Mouse (Mus musculus): ENCODE measurements around the gene Adam23. TPM values are rescaled to one million over a fixed set of nuclear protein-coding genes. Genes with fewer than 3 reads are reported as not detected.

Gene Adam23
- 8.7 and 9.3 TPM in 2 replicates for polyA plus RNA-seq (2014; fragmentation: Nextera tagmentation; extraction: Ambion mirVana)

- peak within 1 kb of the TSS; percentile 73 for H3K4me3 ChIP-seq (ENCODE audit: low read depth, low read length)
- ATAC-seq (ENCODE audit: low read depth) (peak; percentile 80), DNase-seq (ENCODE audit: low spot score) (peak; percentile 47)
- no peaks in the 10 kb centered on the region for H3K4me1 ChIP-seq (ENCODE audit: control insufficient read depth, insufficient read depth, low read length)
- H3K27me3 ChIP-seq (replicated peaks; ENCODE audit: control insufficient read depth, insufficient read depth, low read length) = peaks cover 11% of the 10 kb centered on the region; the same call in 1 of the 2 replicates
- WGBS = 0% methylated on average over 11 of the region's 41 CpGs
- H3K9ac ChIP-seq (ENCODE audit: low read depth, low read length) = peak within 1 kb of the TSS; percentile 72
- H3K4me2 ChIP-seq (ENCODE audit: low read depth, low read length) = peak within 1 kb of the TSS; percentile 98
- no peaks in the 10 kb centered on the region for H3K36me3 ChIP-seq (ENCODE audit: control insufficient read depth, insufficient read depth, low read length)
- no peaks in the 10 kb centered on the region for H3K9me3 ChIP-seq (ENCODE audit: control insufficient read depth, low read length)
- H3K27ac ChIP-seq (replicated peaks; ENCODE audit: low read depth, low read length) = no peak within 1 kb of the TSS
These were observed at the start of gene Adam23 for GRCm38 (mm10) chr1:63445656-63446046. Adam23 (plus strand) TSS chr1:63445891.

GRCm38 (mm10) chr1:63401130-63401529, 44.6 kb upstream of the Adam23 start:
- Histone ChIP-seq H3K4me3 (ENCODE audit: low read depth, low read length) (no peak overlapping the region), H3K36me3 (ENCODE audit: control insufficient read depth, insufficient read depth, low read length) (no peaks in the 10 kb centered on the region), H3K4me2 (ENCODE audit: low read depth, low read length) (no peak overlapping the region), H3K27ac (replicated peaks; ENCODE audit: low read depth, low read length) (no peak overlapping the region), H3K27me3 (replicated peaks; ENCODE audit: control insufficient read depth, insufficient read depth, low read length) (no peaks in the 10 kb centered on the region), H3K4me1 (ENCODE audit: control insufficient read depth, insufficient read depth, low read length) (no peaks in the 10 kb centered on the region), H3K9ac (ENCODE audit: low read depth, low read length) (no peak overlapping the region), H3K9me3 (ENCODE audit: control insufficient read depth, low read length) (no peaks in the 10 kb centered on the region)
- no peak for ATAC-seq (ENCODE audit: low read depth)
- DNase-seq (ENCODE audit: low spot score) = no peak
- 68% methylated on average over 5 of the region's 5 CpGs for WGBS

GRCm38 (mm10) chr1:63403601-63404000, 42.1 kb upstream of the Adam23 start:
- H3K27me3 ChIP-seq (replicated peaks; ENCODE audit: control insufficient read depth, insufficient read depth, low read length) = no peaks in the 10 kb centered on the region
- WGBS = 53% methylated on average over 4 of the region's 4 CpGs
- H3K9me3 ChIP-seq (ENCODE audit: control insufficient read depth, low read length) = no peaks in the 10 kb centered on the region
- no peaks in the 10 kb centered on the region for H3K4me1 ChIP-seq (ENCODE audit: control insufficient read depth, insufficient read depth, low read length)
- ATAC-seq (ENCODE audit: low read depth) (no peak), DNase-seq (ENCODE audit: low spot score) (no peak)
- H3K9ac ChIP-seq (ENCODE audit: low read depth, low read length) = no peak overlapping the region
- no peak overlapping the region for H3K4me2 ChIP-seq (ENCODE audit: low read depth, low read length)
- H3K4me3 ChIP-seq (ENCODE audit: low read depth, low read length) = no peak overlapping the region
- no peaks in the 10 kb centered on the region for H3K36me3 ChIP-seq (ENCODE audit: control insufficient read depth, insufficient read depth, low read length)
- H3K27ac ChIP-seq (replicated peaks; ENCODE audit: low read depth, low read length) = no peak overlapping the region

- H3K36me3 ChIP-seq (ENCODE audit: control insufficient read depth, insufficient read depth, low read length) = no peaks in the 10 kb centered on the region
- no peaks in the 10 kb centered on the region for H3K4me1 ChIP-seq (ENCODE audit: control insufficient read depth, insufficient read depth, low read length)
- WGBS = 81% methylated on average over 6 of the region's 6 CpGs
- H3K4me2 ChIP-seq (ENCODE audit: low read depth, low read length) = no peak overlapping the region
- no peak overlapping the region for H3K4me3 ChIP-seq (ENCODE audit: low read depth, low read length)
- no peak overlapping the region for H3K27ac ChIP-seq (replicated peaks; ENCODE audit: low read depth, low read length)
- ATAC-seq (ENCODE audit: low read depth) (no peak), DNase-seq (ENCODE audit: low spot score) (no peak)
- no peaks in the 10 kb centered on the region for H3K9me3 ChIP-seq (ENCODE audit: control insufficient read depth, low read length)
- H3K27me3 ChIP-seq (replicated peaks; ENCODE audit: control insufficient read depth, insufficient read depth, low read length) = no peaks in the 10 kb centered on the region
- no peak overlapping the region for H3K9ac ChIP-seq (ENCODE audit: low read depth, low read length)
These were observed 37.3 kb upstream of the Adam23 start for GRCm38 (mm10) chr1:63408344-63408743.

- Histone ChIP-seq H3K36me3 (ENCODE audit: control insufficient read depth, insufficient read depth, low read length) (no peaks in the 10 kb centered on the region), H3K9me3 (ENCODE audit: control insufficient read depth, low read length) (no peaks in the 10 kb centered on the region), H3K4me2 (ENCODE audit: low read depth, low read length) (no peak overlapping the region), H3K4me3 (ENCODE audit: low read depth, low read length) (no peak overlapping the region), H3K4me1 (ENCODE audit: control insufficient read depth, insufficient read depth, low read length) (no peaks in the 10 kb centered on the region), H3K9ac (ENCODE audit: low read depth, low read length) (no peak overlapping the region), H3K27me3 (replicated peaks; ENCODE audit: control insufficient read depth, insufficient read depth, low read length) (no peaks in the 10 kb centered on the region), H3K27ac (replicated peaks; ENCODE audit: low read depth, low read length) (no peak overlapping the region)
- DNase-seq (ENCODE audit: low spot score) (no peak), ATAC-seq (ENCODE audit: low read depth) (no peak)
- WGBS = 87% methylated on average over 8 of the region's 8 CpGs
These were observed 27.2 kb upstream of the Adam23 start for GRCm38 (mm10) chr1:63418491-63418890.

GRCm38 (mm10) chr1:63430668-63431067, 15.0 kb upstream of the Adam23 start:
- H3K27ac ChIP-seq (replicated peaks; ENCODE audit: low read depth, low read length) = no peak overlapping the region
- DNase-seq (ENCODE audit: low spot score) (no peak), ATAC-seq (ENCODE audit: low read depth) (no peak)
- H3K9ac ChIP-seq (ENCODE audit: low read depth, low read length) = no peak overlapping the region
- H3K4me2 ChIP-seq (ENCODE audit: low read depth, low read length) = no peak overlapping the region
- H3K36me3 ChIP-seq (ENCODE audit: control insufficient read depth, insufficient read depth, low read length) = no peaks in the 10 kb centered on the region
- no peak overlapping the region for H3K4me3 ChIP-seq (ENCODE audit: low read depth, low read length)
- no peaks in the 10 kb centered on the region for H3K4me1 ChIP-seq (ENCODE audit: control insufficient read depth, insufficient read depth, low read length)
- H3K9me3 ChIP-seq (ENCODE audit: control insufficient read depth, low read length) = no peaks in the 10 kb centered on the region
- WGBS = 80% methylated on average over 6 of the region's 6 CpGs
- no peaks in the 10 kb centered on the region for H3K27me3 ChIP-seq (replicated peaks; ENCODE audit: control insufficient read depth, insufficient read depth, low read length)

- H3K4me1 ChIP-seq (ENCODE audit: control insufficient read depth, insufficient read depth, low read length) = no peaks in the 10 kb centered on the region
- H3K4me3 ChIP-seq (ENCODE audit: low read depth, low read length) = no peak overlapping the region
- H3K27ac ChIP-seq (replicated peaks; ENCODE audit: low read depth, low read length) = no peak overlapping the region
- H3K27me3 ChIP-seq (replicated peaks; ENCODE audit: control insufficient read depth, insufficient read depth, low read length) = no peaks in the 10 kb centered on the region
- no peak for DNase-seq (ENCODE audit: low spot score)
- ATAC-seq (ENCODE audit: low read depth) = no peak
- no peaks in the 10 kb centered on the region for H3K36me3 ChIP-seq (ENCODE audit: control insufficient read depth, insufficient read depth, low read length)
- H3K9me3 ChIP-seq (ENCODE audit: control insufficient read depth, low read length) = no peaks in the 10 kb centered on the region
- 90% methylated on average over 8 of the region's 8 CpGs for WGBS
- H3K9ac ChIP-seq (ENCODE audit: low read depth, low read length) = no peak overlapping the region
- no peak overlapping the region for H3K4me2 ChIP-seq (ENCODE audit: low read depth, low read length)
These were observed 14.5 kb upstream of the Adam23 start for GRCm38 (mm10) chr1:63431166-63431565.

- Histone ChIP-seq H3K4me3 (ENCODE audit: low read depth, low read length) (no peak overlapping the region), H3K36me3 (ENCODE audit: control insufficient read depth, insufficient read depth, low read length) (no peaks in the 10 kb centered on the region), H3K9ac (ENCODE audit: low read depth, low read length) (no peak overlapping the region), H3K27ac (replicated peaks; ENCODE audit: low read depth, low read length) (no peak overlapping the region), H3K4me2 (ENCODE audit: low read depth, low read length) (no peak overlapping the region), H3K4me1 (ENCODE audit: control insufficient read depth, insufficient read depth, low read length) (no peaks in the 10 kb centered on the region), H3K27me3 (replicated peaks; ENCODE audit: control insufficient read depth, insufficient read depth, low read length) (no peaks in the 10 kb centered on the region), H3K9me3 (ENCODE audit: control insufficient read depth, low read length) (no peaks in the 10 kb centered on the region)
- DNase-seq (ENCODE audit: low spot score) (no peak), ATAC-seq (ENCODE audit: low read depth) (no peak)
- WGBS = 37% methylated on average over 3 of the region's 3 CpGs
These were observed 13.8 kb upstream of the Adam23 start for GRCm38 (mm10) chr1:63431842-63432241.

- no peak overlapping the region for H3K9ac ChIP-seq (ENCODE audit: low read depth, low read length)
- no peak overlapping the region for H3K4me3 ChIP-seq (ENCODE audit: low read depth, low read length)
- no peak overlapping the region for H3K27ac ChIP-seq (replicated peaks; ENCODE audit: low read depth, low read length)
- H3K9me3 ChIP-seq (ENCODE audit: control insufficient read depth, low read length) = no peaks in the 10 kb centered on the region
- no peak for DNase-seq (ENCODE audit: low spot score)
- no peaks in the 10 kb centered on the region for H3K36me3 ChIP-seq (ENCODE audit: control insufficient read depth, insufficient read depth, low read length)
- 66% methylated on average over 7 of the region's 7 CpGs for WGBS
- no peaks in the 10 kb centered on the region for H3K4me1 ChIP-seq (ENCODE audit: control insufficient read depth, insufficient read depth, low read length)
- no peaks in the 10 kb centered on the region for H3K27me3 ChIP-seq (replicated peaks; ENCODE audit: control insufficient read depth, insufficient read depth, low read length)
- no peak for ATAC-seq (ENCODE audit: low read depth)
- H3K4me2 ChIP-seq (ENCODE audit: low read depth, low read length) = no peak overlapping the region
These were observed 11.6 kb upstream of the Adam23 start for GRCm38 (mm10) chr1:63434052-63434451.

Measured in embryonic facial prominence, embryonic 14.5 days (tissue).